Mouse (Mus musculus) ES-E14 (cell line): ENCODE measurements around the gene Grid2. TPM values are rescaled to one million over a fixed set of nuclear protein-coding genes. Genes with fewer than 3 reads are reported as not detected.

ENCODE experiments used
- DNase-seq: peaks from one replicate; pipeline ENCODE4 v3.0.0-alpha.2; 2013; ENCODE audit warnings: low read depth, low spot score
- H3K27ac ChIP-seq: 2 replicates; pipeline ENCODE4 v1.5.1; 2012; ENCODE audit warnings: low read depth, mild to moderate bottlenecking, low read length, moderate library complexity, mixed read lengths; ENCODE audit not compliant: poor library complexity, insufficient read depth, severe bottlenecking
- H3K36me3 ChIP-seq: 2 replicates; pipeline ENCODE4 v1.6.1; 2012; ENCODE audit warnings: mild to moderate bottlenecking, low read length, moderate library complexity, mixed read lengths; ENCODE audit not compliant: control insufficient read depth, poor library complexity, insufficient read depth, severe bottlenecking
- H3K4me1 ChIP-seq, 2 experiments: fragments of 150-350 bp in 1 of 2; sonication (generic) in 1 of 2; 2 replicates each; pipeline ENCODE4 v1.6.1; 2012; ENCODE audit warnings: low read length in 2 of 2, mild to moderate bottlenecking in 1 of 2, mixed read lengths in 1 of 2; ENCODE audit not compliant: control insufficient read depth in 2 of 2, insufficient read depth in 2 of 2, poor library complexity in 1 of 2
- H3K4me3 ChIP-seq, 2 experiments: fragments of 150-350 bp in 1 of 2; sonication (generic) in 1 of 2; 2 replicates each; pipeline ENCODE4 v1.5.1; 2012; ENCODE audit warnings: low read length in 2 of 2, low read depth in 1 of 2, mild to moderate bottlenecking in 1 of 2, mixed read lengths in 1 of 2; ENCODE audit not compliant: insufficient read depth in 1 of 2, poor library complexity in 1 of 2, severe bottlenecking in 1 of 2
- H3K9ac ChIP-seq: 2 replicates; pipeline ENCODE4 v1.6.1; 2012; ENCODE audit warnings: low read depth, mild to moderate bottlenecking, low read length, mixed read lengths; ENCODE audit not compliant: poor library complexity, insufficient read depth, severe bottlenecking
- H3K9me3 ChIP-seq: fragments of 150-350 bp; sonication (generic); 2 replicates; pipeline ENCODE4 v1.6.1; 2012; ENCODE audit warnings: low read depth, mild to moderate bottlenecking, low read length; ENCODE audit not compliant: control insufficient read depth, insufficient read depth
- CHD2 ChIP-seq: IDR thresholded peaks from 2 replicates; pipeline ENCODE4 v1.6.1; 2014; ENCODE audit warnings: mild to moderate bottlenecking, low read depth, low read length, inconsistent platforms
- HCFC1 ChIP-seq: IDR thresholded peaks from 2 replicates; pipeline ENCODE4 v1.6.1; 2012; ENCODE audit warnings: low read length, inconsistent platforms, borderline replicate concordance; ENCODE audit not compliant: insufficient read depth
- MAFK ChIP-seq: IDR thresholded peaks from 2 replicates; pipeline ENCODE4 v1.6.1; 2014; ENCODE audit warnings: mild to moderate bottlenecking, low read depth, low read length, inconsistent platforms; ENCODE audit not compliant: insufficient read depth
- ZC3H11A ChIP-seq: IDR thresholded peaks from 2 replicates; pipeline ENCODE4 v1.6.1; 2012; ENCODE audit warnings: low read depth, mild to moderate bottlenecking, inconsistent platforms, low read length, borderline replicate concordance
- ZNF384 ChIP-seq: IDR thresholded peaks from 2 replicates; pipeline ENCODE4 v1.6.1; 2012; ENCODE audit warnings: low read depth, low read length, inconsistent platforms
- in situ Hi-C, 2 experiments: fragments of 600-800 bp; cut with MboI; formaldehyde crosslinking; loops; one replicate each; pipeline ENCODE4 v1.15.1; 2025; ENCODE audit warnings: low sequenced_read_pairs in 2 of 2, inconsistent platforms in 1 of 2; ENCODE audit not compliant: unreplicated experiment in 2 of 2
- total RNA-seq: library from RNA; depleted of rRNA; stranded (reverse); fragments of 300-350 nt; gene quantifications from 2 replicates; pipeline ENCODE4 v1.2.3, GENCODE M21; 2012; rRNA removed

Grid2 gene
- total RNA-seq = 0.42 and 0.94 TPM in 2 replicates

DNA sequence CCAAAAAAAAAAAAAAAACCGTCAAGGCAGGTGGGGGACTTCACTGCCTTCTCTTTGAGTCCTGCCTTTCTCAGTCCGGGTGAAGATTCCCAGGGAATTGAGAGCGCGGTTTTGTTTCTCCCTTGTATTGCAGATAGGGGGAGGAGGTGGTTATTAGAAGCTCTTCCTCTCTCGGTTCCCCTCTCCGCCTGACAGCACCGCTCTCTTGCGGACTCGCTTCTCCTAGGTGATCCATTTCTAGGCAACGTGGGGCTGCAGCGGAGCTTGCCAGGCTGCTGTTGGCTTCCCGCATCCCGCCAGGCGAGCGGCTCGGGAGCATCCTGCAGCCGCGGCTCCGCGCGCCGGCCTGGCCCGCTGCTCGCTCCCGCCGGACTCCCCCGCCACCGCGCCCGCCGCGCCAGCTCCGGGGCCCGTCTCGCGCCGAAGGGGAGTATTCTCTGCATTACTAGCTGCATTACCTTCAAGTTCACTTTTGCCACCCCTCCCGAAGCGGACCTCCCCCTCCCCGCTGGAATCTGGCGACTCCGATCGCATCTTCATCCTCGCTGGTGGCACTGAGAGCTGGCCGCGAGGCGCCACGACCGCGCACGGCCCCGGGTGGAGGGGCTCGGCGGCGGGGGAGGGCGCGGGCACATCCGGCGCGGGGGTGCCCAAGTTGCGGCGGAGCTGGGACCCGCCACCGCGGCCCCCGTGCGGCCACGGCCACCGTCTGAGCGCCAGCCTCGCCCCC lies at the start of gene Grid2:
TSS of gene Grid2 (plus strand) at position 51 of the 730 bp plus-strand sequence.
- no peak for TF ChIP-seq ZNF384
- TF ChIP-seq CHD2 = no peak
- in situ Hi-C loops = no loop called here
- DNase-seq = no peak
- no peak within 1 kb of the TSS for H3K27ac ChIP-seq
- H3K4me3 ChIP-seq = peak within 1 kb of the TSS; percentile 66 to 70
- H3K36me3 ChIP-seq = no peaks in the 10 kb centered on the region
- peak within 1 kb of the TSS; percentile 49 for H3K9ac ChIP-seq
- no peaks in the 10 kb centered on the region for H3K4me1 ChIP-seq
- H3K9me3 ChIP-seq = no peaks in the 10 kb centered on the region

DNA sequence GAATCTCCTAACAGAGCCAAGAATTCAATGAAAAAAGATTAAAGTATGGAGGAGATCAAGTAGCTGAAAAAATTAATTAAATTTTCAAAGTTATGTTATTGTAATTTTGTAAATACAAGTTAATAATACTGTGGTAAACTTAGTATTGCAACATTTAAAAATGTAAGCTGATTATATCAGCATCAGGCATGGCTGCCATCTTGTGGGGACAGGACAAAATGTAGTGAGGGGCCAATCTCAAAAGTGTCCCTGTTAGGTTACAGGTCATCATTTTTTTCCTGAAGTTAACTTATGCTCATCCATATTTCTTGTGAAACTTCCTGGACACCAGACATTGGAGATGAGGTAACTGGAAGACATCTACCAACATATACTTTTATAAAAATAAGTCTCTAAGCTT lies 4.9 kb upstream of the Grid2 start:
- H3K9me3 ChIP-seq = no peaks in the 10 kb centered on the region
- in situ Hi-C loops = no loop called here
- no peak overlapping the region for H3K27ac ChIP-seq
- no peaks in the 10 kb centered on the region for H3K36me3 ChIP-seq
- no peaks in the 10 kb centered on the region for H3K4me1 ChIP-seq
- H3K9ac ChIP-seq = no peak overlapping the region
- no peak for DNase-seq
- H3K4me3 ChIP-seq = no peak overlapping the region
- TF ChIP-seq ZNF384 (no peak), CHD2 (no peak), MAFK (no peak), ZC3H11A (no peak), HCFC1 (no peak)

DNA sequence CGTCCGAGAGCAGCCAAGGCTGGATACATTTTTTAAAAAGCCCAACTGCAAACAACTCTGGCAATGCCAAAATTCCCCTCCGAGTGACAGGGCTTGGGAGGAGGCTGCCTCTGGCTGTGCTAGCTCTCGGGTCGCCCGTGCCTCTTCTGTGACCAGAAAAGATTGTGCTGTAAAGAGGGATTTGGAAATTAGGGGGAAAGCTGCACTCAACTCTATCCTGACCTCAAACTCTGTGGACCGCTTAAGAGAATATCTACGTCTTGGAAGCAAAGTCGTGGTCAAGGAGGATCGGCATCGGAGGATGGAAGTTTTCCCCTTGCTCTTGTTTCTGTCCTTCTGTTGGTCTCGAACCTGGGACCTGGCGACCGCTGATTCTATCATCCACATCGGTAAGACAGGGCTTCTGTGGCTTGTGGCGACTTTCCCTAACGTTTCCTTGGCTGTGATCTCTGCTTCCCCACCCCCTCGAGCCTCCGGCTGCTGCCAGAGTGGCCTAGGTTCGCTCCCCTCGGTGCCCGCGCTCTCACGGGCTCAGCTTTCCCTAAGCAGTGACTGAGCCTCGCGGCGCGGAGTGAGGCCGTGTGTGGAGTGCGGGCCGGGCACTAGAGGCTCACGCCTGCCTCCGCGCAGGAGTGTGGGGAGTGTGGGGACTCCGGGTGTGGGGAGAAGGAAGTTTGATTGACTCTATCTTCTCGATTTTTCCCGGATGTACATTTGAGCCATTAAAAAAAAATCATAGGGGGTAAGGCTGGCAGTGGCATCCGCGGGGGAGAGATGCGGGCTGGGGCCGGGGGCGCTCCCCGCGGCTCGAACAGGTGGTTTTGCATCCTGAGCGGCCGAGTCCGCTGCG lies 1.1 kb downstream of the Grid2 start:
- Histone ChIP-seq H3K27ac (no peak overlapping the region), H3K36me3 (no peaks in the 10 kb centered on the region), H3K9me3 (no peaks in the 10 kb centered on the region), H3K4me3 (peak overlapping the region; percentile 66 to 70), H3K9ac (peak overlapping the region; percentile 56; the same call in 1 of the 2 replicates), H3K4me1 (no peaks in the 10 kb centered on the region)
- in situ Hi-C loops = no loop called here
- TF ChIP-seq CHD2 = no peak
- no peak for TF ChIP-seq ZC3H11A
- no peak for TF ChIP-seq HCFC1
- TF ChIP-seq ZNF384 = no peak
- TF ChIP-seq MAFK = no peak
- DNase-seq = no peak

DNA sequence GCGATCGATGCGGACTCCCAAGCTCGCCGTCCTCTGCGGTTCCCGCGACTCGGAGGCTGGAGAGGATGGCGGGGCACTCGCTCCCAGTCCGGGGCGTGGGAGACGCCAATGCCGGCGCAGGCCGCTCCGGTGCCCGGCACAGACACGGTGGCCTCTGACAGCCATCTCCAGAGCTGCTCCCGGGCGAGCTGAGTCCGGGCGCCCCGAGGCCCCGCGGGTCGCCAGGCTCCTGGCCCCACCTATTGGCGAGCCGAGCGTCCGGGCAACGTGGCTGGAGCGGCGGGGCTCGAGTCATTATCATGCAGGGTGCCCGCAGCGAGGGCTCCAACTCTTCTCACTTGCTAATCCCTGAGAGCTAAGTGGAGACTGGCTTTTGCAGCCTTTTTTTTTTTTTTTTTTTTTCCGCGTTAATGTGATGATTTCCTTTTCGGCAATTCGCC lies 1.8 kb downstream of the Grid2 start:
- H3K9ac ChIP-seq = peak overlapping the region; percentile 56; the same call in 1 of the 2 replicates
- DNase-seq = no peak
- TF ChIP-seq ZNF384 = peak; percentile 92
- no peak for TF ChIP-seq HCFC1
- no peaks in the 10 kb centered on the region for H3K4me1 ChIP-seq
- H3K4me3 ChIP-seq = peak overlapping the region; percentile 66 to 70
- in situ Hi-C loops = no loop called here
- no peaks in the 10 kb centered on the region for H3K36me3 ChIP-seq
- H3K9me3 ChIP-seq = no peaks in the 10 kb centered on the region
- H3K27ac ChIP-seq = no peak overlapping the region

DNA sequence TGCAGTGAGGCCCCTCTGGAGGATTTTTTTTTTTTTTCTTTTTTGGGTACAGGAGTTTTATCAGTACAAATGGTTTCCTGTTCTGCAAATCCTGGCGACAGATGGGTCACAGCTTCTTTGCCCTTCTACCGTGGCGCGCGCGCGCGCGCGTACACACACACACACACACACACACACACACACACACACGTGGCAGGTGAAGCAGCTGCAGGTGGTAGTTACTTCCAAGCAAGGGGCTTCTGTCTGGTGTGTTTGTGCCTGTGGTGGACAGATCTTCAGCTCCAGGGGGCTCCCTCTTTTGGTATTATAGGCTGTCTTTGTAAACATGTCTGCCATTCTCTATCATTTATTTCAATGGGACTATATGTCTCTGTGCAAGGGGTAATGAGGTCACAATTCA lies 2.2 kb downstream of the Grid2 start:
- TF ChIP-seq HCFC1 (no peak), CHD2 (no peak)
- no peak overlapping the region for H3K27ac ChIP-seq
- no peaks in the 10 kb centered on the region for H3K9me3 ChIP-seq
- no peak overlapping the region for H3K9ac ChIP-seq
- DNase-seq = no peak
- H3K36me3 ChIP-seq = no peaks in the 10 kb centered on the region
- in situ Hi-C loops = no loop called here
- peak overlapping the region; percentile 66 to 70; a peak in 3 of 4 replicates for H3K4me3 ChIP-seq
- no peaks in the 10 kb centered on the region for H3K4me1 ChIP-seq
